Mouse (Mus musculus): ENCODE measurements around the gene 2310009B15Rik.

Gene 2310009B15Rik

DNA sequence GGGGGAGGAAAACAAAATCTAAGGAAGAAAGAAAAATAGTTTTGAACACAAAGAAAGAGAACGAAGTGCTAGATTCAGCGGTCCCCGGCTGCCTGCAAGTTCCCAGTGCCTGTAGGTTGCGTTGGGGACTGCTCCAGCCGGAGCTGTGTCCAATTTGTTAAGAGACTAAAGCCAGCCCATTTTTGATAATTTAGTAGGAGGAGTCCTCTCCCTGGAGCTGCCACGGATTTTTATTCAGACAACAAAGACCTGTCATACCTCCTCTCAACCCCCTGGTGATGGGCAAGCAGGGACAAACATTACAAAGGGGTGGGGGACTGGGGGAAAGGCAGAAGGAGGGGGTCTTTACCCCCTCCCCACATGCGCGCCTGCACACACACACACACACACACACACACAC lies 14.3 kb downstream of the 2310009B15Rik start:
- no peak for DNase-seq

DNA sequence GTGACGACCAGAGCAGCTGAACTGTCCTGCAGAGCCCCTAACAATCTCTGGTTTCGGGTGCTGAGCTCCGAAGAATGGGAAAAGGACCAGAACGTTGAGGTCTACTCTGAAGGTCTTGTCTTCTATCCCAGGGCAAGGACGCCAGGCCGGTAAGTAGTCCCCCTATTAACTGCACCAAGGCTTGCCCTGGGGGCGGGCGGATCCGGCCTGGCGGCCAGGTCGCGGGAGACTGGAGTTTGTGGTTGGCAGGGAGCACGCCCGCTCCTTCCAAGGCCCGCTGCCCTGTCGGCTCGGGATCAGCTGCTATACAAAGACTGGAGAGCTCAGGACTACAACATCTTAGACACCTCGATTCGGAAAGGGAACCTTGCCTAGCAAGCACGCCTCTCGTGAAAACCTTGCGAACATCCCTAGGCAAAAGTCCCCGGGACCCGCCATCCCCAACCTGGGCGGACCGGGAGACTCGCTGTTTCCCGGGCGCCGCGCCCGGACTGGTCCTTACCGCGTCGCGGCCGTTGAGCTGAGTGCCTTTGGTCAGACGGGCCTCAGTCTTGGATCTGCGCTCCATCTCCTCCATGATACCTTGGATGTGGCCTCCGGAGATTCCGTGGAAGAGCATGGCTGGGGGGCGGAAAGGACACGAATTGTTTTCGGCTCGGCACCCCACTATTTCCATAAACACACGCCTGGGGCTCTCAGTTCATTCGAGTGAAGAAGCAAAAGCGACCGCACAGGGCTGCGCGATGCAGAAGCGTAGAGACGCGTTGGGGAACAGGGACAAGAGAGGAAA lies 15.2 kb downstream of the 2310009B15Rik start:
- no peak for DNase-seq

DNA sequence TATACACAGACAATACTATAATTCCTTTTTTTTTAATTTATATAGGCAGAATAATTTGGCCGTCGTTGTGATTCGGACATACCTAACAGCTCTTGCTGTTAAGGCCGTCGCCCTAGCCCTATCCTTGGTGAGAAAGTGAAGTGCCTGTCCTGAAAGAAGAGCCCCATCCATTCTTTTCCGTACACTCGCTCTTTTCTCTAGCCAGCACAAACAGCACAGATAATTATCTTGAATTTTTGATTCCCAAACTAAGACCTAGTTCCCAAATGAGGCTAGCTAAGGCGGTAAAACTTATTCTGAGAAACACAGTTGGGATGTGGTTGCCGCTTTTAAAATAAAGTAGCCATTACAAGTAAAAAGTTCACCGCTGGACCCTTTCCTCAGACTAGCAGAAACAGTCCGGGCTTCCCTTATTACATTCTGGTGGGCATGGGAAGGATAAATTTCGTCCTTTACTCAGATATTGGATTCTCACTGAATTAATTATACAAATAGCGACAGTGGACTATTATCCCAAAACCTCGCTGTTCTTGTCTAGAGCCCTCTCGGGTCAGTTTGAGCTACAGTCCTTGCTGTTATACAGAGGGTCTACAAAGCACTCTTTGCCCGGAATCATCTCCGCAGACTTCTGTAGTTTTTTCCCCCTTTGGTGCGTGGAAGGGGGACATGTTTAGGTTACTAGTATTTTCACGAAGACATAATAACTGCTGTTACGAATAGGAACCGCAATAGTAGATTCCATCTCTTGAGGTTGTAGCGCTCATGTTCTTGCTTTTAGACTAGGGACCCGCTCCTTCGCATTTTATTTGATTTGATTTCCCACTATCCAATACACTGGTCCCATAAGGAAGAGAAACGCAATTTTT lies 16.0 kb downstream of the 2310009B15Rik start:
- DNase-seq = no peak

DNA sequence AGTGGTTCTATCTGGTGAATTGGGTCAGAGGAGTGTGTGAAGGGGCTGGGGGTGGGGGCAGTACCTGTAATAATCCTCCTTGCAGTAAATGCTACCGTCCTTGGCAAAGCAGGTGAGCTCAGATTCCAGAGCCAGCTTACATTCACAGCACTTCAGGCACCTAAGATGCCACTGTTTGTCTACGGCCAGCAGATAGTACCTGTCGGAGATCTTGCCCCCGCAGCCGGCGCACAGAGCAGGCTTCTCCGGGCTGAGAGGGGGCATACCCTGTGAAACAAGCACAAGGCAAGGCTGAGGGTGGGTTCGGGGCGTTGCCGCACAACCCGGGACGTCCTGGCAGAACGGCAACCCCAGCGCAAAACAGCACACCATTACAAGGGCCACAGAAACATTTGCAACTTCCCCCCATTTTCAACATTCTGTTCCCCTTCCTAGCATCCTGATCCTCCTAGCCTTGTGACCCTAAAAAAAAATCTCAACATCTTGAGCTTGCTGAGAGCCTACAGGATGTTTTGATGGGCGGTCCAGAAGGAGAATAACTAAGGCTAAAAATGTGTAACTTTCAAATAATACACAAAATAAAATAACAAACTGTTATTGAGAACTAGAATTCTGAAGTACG lies 16.7 kb downstream of the 2310009B15Rik start:
- DNase-seq = no peak

DNA sequence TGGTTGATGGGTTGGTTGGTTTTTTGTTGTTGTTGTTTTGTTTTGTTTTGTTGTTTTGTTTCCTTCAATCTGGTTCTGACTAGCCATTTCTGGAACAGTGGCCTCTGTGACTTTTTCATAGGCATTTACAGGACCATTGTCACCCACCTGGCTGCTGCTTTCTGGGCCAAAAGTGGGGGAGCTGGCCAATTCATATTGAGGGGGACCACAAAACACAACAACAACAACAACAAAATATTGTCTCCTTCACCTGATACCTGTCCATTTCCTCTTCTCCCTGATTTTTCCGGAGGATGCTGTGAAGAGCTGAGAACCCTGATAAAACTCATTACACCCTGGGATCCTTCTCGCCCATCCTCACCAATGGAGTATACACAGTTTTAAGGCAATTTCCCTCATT lies 17.4 kb downstream of the 2310009B15Rik start:
- no peak for DNase-seq

DNA sequence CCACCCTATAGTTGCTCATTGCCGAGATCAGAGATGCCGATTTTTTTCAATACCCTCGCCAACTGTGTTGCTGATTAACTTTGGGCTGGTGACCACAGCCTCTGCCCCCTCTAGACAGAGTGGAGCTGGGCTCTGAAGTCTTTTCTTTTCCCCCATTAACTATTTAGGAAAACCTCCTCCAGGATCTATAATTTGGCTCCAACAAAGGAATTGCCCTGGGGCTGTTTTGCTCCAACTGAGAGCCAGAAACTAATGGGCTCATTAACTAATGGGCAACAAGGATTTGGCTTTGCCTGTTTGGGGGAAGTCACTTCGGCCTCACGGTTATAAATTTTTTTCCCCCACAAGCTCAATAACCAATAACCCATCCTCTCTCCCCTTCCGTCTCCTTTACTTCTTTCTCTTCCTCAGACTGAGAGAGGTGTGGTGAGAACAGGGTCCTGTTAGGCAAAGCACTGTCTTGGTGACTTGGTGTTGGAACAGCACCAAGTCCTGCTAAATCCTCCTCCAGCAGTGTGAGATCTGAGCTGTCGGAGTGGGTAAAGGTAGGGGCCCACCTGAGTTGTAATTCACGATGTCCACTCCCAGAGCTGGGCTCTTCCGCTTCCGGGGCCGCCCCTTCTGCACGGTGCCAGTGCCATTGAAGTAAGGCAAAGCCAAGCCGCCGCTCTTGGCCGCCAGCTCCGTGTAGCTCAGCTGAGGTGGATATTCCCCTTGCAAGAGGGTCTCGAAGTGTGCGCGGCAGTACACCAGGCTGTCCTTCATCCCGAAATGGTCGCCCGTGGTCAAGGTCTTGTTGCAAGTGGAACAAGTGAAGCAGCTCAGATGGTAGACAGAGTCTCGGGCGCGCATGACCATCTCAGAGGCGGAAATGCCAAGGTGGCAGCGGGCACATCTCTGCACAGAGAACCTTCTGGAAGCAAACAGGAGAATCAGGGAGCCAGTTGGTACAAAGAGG lies 18.6 kb downstream of the 2310009B15Rik start:
- no peak for DNase-seq

DNA sequence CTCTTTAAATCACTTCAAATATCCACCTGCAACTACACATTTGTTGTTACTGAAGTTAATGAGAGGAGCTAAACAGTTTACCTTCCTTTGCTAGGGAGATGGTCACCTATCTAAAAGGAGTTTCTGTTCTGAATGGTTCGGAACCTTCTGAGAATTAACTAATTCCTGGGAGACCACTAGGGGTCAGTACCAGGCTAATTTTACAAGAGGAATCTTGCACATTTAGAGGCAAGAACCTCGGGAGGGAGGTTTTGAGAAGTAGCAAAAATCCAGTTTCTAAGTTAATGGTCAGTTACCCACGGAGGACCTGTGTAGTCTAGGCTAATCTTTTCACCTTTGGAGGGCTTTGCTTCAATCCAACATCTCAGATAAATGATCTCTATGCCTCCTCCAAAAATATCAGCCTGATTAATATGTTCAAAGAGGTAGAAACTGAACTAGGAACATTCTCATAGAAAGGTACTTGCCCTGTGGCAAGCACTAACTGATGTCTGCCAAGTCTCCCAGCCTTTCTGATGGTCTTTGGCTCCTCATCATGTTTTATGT lies 21.2 kb downstream of the 2310009B15Rik start:
- no peak for DNase-seq

DNA sequence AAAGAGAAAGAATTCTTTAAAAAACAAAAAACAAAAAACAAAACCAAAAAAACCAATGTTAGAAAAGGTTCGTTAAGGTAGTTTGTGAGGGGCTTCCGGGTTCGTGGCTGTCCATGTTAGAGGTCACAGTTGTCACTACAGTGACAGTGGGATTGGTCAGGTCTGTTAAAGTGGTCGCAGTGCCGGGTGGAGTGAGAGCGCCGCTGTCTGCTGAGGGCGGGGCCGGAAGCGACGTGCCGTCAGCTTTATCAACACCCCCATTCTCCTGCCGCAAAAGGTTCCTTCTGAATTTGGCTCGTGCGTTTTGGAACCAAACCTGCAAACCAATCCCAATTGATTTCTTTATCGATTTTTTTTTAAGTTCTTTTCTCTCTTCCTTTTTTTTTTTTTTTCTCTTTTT lies 25.3 kb downstream of the 2310009B15Rik start:
- no peak for DNase-seq

DNA sequence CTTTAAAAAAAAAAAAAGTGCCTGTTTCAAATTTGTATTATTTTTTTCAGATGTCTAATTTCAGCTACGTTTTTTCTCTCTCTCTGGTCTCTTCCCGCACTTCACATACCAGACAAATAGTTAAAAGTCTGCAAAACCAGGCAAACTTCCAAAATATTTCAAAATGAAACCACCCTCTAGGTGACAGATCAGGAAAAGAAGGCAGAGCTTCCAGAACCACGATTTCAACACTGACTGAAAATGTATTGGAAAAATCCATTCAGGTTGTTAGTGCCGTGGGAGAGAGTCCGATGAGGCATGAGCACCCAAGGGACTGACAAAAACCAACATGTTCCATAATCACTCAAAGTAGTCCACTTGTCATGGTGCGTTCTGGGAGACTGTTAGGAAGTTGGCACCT lies 29.8 kb downstream of the 2310009B15Rik start:
- no peak for DNase-seq

DNA sequence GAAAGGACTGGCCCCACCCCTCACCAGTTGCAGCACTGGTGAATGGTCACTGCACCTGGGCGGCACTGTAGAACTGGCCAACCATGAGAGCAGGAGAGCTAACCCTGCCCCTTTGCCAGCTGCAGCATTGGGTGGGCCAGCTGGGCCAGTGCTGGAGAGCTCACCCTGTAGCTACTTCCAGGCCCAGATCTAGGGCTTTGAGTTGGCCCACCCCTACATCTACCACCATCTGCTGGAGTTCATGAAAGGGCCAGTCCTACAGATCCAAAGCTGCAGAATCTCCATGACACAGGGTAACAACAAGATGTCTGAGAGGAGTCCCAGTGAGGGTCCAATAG lies 33.7 kb downstream of the 2310009B15Rik start:
- no peak for DNase-seq

DNA sequence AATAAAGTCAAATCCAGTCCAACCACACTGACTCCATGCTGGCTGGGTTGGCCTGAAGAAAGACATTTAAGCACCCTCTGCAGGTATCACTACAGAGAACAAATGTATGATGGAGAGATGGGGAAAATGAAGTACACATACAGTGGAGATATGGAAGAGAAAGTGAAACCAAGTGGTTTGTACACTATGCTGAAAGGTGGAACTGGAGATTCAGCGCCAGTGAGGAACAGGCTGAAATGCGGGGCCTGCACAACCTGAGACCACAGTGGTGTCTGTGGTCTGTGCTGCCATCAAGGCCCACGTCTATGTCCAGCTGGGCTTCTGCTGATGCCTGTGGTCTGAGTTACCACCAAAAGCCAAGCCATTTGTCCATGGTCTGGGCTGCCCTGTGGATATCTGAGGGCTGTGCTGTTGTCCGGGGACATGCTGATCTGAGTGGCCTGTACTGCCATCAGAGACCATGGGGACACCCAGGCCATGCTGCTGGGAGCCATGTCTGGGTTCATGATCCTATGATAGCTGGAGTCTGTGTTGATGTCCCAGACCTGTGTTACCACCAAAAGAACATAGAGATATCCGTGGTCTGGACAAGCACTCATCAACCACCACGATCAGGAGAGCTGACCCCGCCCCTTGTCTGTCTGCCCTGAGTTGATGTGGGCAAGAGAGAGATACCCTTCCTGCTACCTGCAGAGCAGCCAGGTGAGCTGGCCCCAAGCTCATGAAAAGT lies 34.2 kb downstream of the 2310009B15Rik start:
- no peak for DNase-seq
